Mouse (Mus musculus): Measurements from ENCODE around the gene Hnrnpl.

DNA sequence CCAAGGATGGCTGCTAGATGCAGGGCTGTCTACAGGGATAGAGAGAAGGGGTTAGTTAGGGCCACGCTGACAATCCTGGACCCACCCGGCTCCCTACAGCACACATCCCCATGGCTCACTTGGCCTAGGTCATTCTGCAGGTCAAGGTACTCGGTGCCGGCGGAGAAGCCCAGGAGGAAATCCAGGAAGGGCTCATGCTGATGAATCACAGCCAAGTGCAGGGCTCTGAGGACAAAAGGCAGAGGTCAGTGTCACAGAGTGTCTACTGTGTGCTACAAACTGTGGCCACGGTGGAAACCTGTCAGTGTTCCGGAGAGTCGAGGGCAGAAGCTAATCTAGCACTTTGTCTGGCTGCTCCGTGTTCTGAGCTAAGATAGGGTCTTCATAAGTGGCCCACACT, 46.4 kb upstream of the Hnrnpl start:
- no peak for TF ChIP-seq CTCF (IDR thresholded peaks at IDR 0.05; ENCODE audit: low read depth, low read length)
- TF ChIP-seq POLR2A (IDR thresholded peaks at IDR 0.05; ENCODE audit: borderline replicate concordance, low read depth, low read length) = no peak

Measured in bone marrow macrophage, adult 2 months (primary cell).